ENCODE assay signal across 19 mouse cellular contexts in genomic region chr5:65963291-65963690, GRCm38 (mm10). TPM values are rescaled to one million over a fixed set of nuclear protein-coding genes. Genes with fewer than 3 reads are reported as not detected.
"Had no signal": no experiment of that assay in that cellular context is flagged by ENCODE, and none has a peak within 500 bp of the region (broad histone marks: within the 10 kb centered on the region; RNA-seq: fewer than 3 reads in every experiment).

No protein-coding gene starts in this region.

- H3K4me3 ChIP-seq: lung, embryonic 15.5 days; megakaryocyte, embryonic 14.5 days; midbrain, embryonic 13.5 days; midbrain, embryonic 15.5 days; neural tube, embryonic 12.5 days; stomach, embryonic 15.5 days had no signal

- H3K4me2 ChIP-seq: lung, embryonic 15.5 days; midbrain, embryonic 11.5 days; midbrain, embryonic 13.5 days; midbrain, embryonic 15.5 days; neural tube, embryonic 12.5 days; stomach, embryonic 15.5 days had no signal

- H3K9me3 ChIP-seq: lung, embryonic 15.5 days; megakaryocyte, embryonic 14.5 days; midbrain, embryonic 13.5 days; midbrain, embryonic 15.5 days; neural tube, embryonic 12.5 days; stomach, embryonic 15.5 days had no signal

- H3K27me3 ChIP-seq: lung, embryonic 15.5 days; midbrain, embryonic 13.5 days; midbrain, embryonic 15.5 days; neural tube, embryonic 12.5 days; stomach, embryonic 15.5 days had no signal

- H3K27ac ChIP-seq: lung, embryonic 15.5 days; macrophage; midbrain, embryonic 13.5 days; midbrain, embryonic 15.5 days; neural tube, embryonic 12.5 days; stomach, embryonic 15.5 days; stomach, postnatal 0 days had no signal

- DNase-seq: lung, adult 2 months; lung, postnatal 14 days; lung, postnatal 36 days; right cerebral cortex, postnatal 14 days; thymus, adult 18-20 months; thymus, postnatal 14 days; thymus, postnatal 36 days had no signal

- H3K9ac ChIP-seq: lung, embryonic 15.5 days; midbrain, embryonic 13.5 days; midbrain, embryonic 15.5 days; neural tube, embryonic 12.5 days; stomach, embryonic 15.5 days had no signal

- H3K36me3 ChIP-seq: lung, embryonic 15.5 days; midbrain, embryonic 13.5 days; midbrain, embryonic 15.5 days; neural tube, embryonic 12.5 days; stomach, embryonic 15.5 days had no signal

- H3K4me1 ChIP-seq: lung, embryonic 15.5 days; midbrain, embryonic 13.5 days; midbrain, embryonic 15.5 days; neural tube, embryonic 12.5 days; stomach, embryonic 15.5 days had no signal

- ATAC-seq: lung, postnatal 0 days; midbrain, embryonic 13.5 days; midbrain, embryonic 15.5 days had no signal

RNA-seq across cellular contexts. Expression of gene Chrna9, which starts 28.6 kb away (rescaled TPM):
- polyA plus RNA-seq: lung, postnatal 0 days; macrophage; midbrain, embryonic 11.5 days; midbrain, embryonic 13.5 days; midbrain, embryonic 15.5 days; midbrain, postnatal 0 days; neural tube, embryonic 12.5 days; neural tube, embryonic 14.5 days; stomach, embryonic 15.5 days; stomach, postnatal 0 days had no signal

RNA-seq across cellular contexts. Expression of gene 9130230L23Rik, which starts 40.8 kb away (rescaled TPM):
- polyA plus RNA-seq: macrophage; midbrain, embryonic 11.5 days; midbrain, embryonic 15.5 days; midbrain, postnatal 0 days; neural tube, embryonic 14.5 days had no signal
